Mouse (Mus musculus): ENCODE results near the gene Fkbp2. TPM values are rescaled to one million over a fixed set of nuclear protein-coding genes. Genes with fewer than 3 reads are reported as not detected.

Gene Fkbp2
- polyA plus RNA-seq, 1 experiment from 2014 or later, result 94.0 TPM

GRCm38 (mm10) chr19:6974211-6975205, 5.8 kb downstream of the Fkbp2 start, which contains the start of gene Ppp1r14b:
Gene Ppp1r14b (plus strand): TSS chr19:6974968.
- WGBS, result 2% methylated on average over 83 of the region's 84 CpGs
- H3K4me1 ChIP-seq, result peaks cover 78% of the 10 kb centered on the region
- H3K36me3 ChIP-seq, result peaks cover 31% of the 10 kb centered on the region
- H3K27ac ChIP-seq, result peak within 1 kb of the TSS; percentile 93
- no peaks in the 10 kb centered on the region for H3K9me3 ChIP-seq (replicated peaks)
- peak; percentile 94 for DNase-seq (ENCODE audit: low spot score)
- H3K27me3 ChIP-seq (ENCODE audit: low read depth, poor library complexity, severe bottlenecking), result peaks cover 3% of the 10 kb centered on the region; the same call in 1 of the 2 replicates
- peak within 1 kb of the TSS; percentile 83 for H3K4me3 ChIP-seq

GRCm38 (mm10) chr19:6973581-6974190, 6.6 kb downstream of the Fkbp2 start:
- Histone ChIP-seq H3K4me1 (peaks cover 78% of the 10 kb centered on the region), H3K36me3 (peaks cover 28% of the 10 kb centered on the region), H3K27me3 (ENCODE audit: low read depth, poor library complexity, severe bottlenecking) (peaks cover 3% of the 10 kb centered on the region; the same call in 1 of the 2 replicates), H3K27ac (peak overlapping the region; percentile 93), H3K9me3 (replicated peaks) (no peaks in the 10 kb centered on the region), H3K4me3 (peak overlapping the region; percentile 83)
- no peak for DNase-seq (ENCODE audit: low spot score)
- WGBS, result 31% methylated on average over 12 of the region's 12 CpGs

DNA sequence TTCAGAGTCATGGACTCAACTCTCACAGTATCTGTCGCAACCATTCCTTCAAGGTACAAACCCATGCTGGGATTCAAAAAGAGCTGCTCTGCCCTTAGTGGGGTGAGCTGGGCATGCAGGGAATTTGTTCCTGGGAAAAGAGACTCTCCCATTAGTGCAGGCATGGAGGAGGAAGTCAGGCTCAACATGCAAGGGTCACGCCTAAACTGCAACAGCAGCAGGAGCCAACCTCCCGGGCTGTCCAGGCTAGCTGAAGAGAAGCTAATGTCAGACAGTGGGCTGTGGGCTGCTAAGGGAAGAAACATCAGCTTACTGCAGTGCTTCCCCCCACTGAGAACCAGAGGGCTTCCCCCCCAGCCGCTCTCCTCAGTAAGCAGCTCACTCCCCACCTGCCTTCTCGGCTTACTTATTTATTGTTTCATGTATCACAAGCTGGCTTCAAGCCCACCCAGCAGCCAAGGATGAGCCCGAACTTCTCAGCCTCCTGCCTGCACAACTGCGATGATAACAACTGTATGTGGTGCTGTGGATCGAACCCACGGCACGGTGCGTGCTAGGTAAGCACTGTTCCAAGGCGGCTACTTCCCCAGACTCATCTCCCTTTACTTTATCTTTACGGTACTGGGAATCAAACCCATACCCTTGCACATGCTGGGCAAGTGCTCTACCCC, 7.9 kb downstream of the Fkbp2 start:
- Histone ChIP-seq H3K27me3 (ENCODE audit: low read depth, poor library complexity, severe bottlenecking) (peaks cover 3% of the 10 kb centered on the region; the same call in 1 of the 2 replicates), H3K4me1 (peaks cover 75% of the 10 kb centered on the region), H3K4me3 (no peak overlapping the region; the same call in 1 of the 2 replicates), H3K9me3 (replicated peaks) (no peaks in the 10 kb centered on the region), H3K27ac (0 out of 2 replicates have a peak overlapping the region, but pooled peaks have one; percentile 37), H3K36me3 (peaks cover 14% of the 10 kb centered on the region)
- 86% methylated on average over 13 of the region's 13 CpGs for WGBS
- DNase-seq (ENCODE audit: low spot score), result no peak

GRCm38 (mm10) chr19:6971644-6972043, 8.7 kb downstream of the Fkbp2 start:
- H3K27ac ChIP-seq, result peak overlapping the region; percentile 37; the same call in 1 of the 2 replicates
- no peaks in the 10 kb centered on the region for H3K9me3 ChIP-seq (replicated peaks)
- peak overlapping the region; percentile 8; the same call in 1 of the 2 replicates for H3K4me3 ChIP-seq
- peaks cover 8% of the 10 kb centered on the region for H3K36me3 ChIP-seq
- WGBS, result 13% methylated on average over 6 of the region's 6 CpGs
- no peak for DNase-seq (ENCODE audit: low spot score)
- peaks cover 69% of the 10 kb centered on the region for H3K4me1 ChIP-seq
- peaks cover 3% of the 10 kb centered on the region; the same call in 1 of the 2 replicates for H3K27me3 ChIP-seq (ENCODE audit: low read depth, poor library complexity, severe bottlenecking)

DNA sequence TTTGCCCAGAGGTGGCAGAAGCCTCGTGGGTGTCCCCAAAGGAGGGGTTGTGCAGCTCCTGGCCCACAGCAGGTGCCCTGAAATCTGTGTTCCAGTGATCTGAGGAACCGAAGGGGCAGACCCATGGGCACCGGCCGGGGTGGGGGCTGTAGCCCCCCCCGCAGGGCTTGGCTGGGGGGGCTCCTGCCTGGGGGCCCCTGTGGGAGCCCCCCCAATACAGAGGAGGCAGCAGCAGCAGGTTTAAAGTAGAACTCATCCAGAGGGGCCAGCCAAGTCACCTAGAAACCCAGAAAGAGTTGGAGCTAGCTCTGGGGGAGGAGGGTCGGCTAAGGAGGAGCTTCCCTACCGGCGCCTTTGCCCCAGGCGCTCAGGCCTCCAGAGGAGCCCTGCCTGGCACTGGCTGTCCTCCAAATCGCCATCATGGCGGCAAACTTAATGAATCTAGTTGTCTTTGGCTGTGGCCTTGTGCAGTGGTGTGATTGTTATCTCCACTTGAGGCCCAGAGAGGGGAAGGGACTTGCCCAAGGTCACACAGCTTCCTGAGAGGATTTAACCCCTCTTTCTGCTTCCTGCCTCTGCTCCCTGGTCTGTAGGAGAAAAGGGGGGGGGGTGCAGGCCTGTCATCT, 9.7 kb downstream of the Fkbp2 start:
- 24% methylated on average over 11 of the region's 11 CpGs for WGBS
- Histone ChIP-seq H3K27me3 (ENCODE audit: low read depth, poor library complexity, severe bottlenecking) (peaks cover 3% of the 10 kb centered on the region; the same call in 1 of the 2 replicates), H3K36me3 (peaks cover 10% of the 10 kb centered on the region), H3K4me3 (peak overlapping the region; percentile 66), H3K4me1 (peaks cover 59% of the 10 kb centered on the region), H3K9me3 (replicated peaks) (no peaks in the 10 kb centered on the region), H3K27ac (peak overlapping the region; percentile 87)
- no peak for DNase-seq (ENCODE audit: low spot score)

DNA sequence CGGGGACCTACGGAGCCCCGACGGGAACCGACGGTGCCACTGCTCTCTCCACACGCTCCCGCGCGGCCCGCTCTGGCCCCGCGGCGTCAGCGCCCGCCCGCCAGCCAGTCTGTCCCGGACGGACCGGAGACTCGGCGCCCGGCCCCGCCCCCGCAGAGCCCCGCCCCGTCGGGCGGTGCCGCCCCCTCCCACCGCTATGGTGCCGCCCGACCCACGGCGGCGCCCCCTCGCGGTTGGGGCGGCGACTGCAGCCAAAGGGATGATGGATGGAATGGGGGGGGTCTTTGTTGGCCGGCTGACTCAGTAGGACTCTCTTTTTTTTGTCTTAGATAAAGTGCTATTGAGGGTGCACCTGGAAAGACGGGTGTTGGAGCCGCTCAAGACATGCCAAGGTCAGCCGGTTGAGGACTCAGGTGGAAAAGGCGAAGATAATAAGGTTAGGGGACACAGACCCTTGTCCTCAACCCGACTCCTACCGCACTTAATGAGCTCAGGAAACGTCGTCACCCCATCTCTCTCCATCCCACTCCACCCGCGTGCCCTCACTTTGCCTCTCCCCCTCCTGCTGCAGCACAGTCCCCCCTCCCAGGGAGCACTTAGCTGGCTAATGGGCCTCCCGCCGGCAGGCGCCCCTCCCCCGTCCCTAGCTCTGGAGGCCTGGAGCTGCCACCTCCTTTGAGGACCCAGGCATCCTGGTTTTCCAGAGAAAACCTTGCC, 10.5 kb downstream of the Fkbp2 start:
- WGBS, result 1% methylated on average over 53 of the region's 55 CpGs
- Histone ChIP-seq H3K27me3 (ENCODE audit: low read depth, poor library complexity, severe bottlenecking) (peaks cover 3% of the 10 kb centered on the region; the same call in 1 of the 2 replicates), H3K4me1 (peaks cover 59% of the 10 kb centered on the region), H3K4me3 (peak overlapping the region; percentile 66), H3K36me3 (peaks cover 17% of the 10 kb centered on the region), H3K27ac (peak overlapping the region; percentile 87), H3K9me3 (replicated peaks) (no peaks in the 10 kb centered on the region)
- DNase-seq (ENCODE audit: low spot score), result peak; percentile 86

- Histone ChIP-seq H3K27ac (peak overlapping the region; percentile 87), H3K9me3 (replicated peaks) (no peaks in the 10 kb centered on the region), H3K4me1 (peaks cover 59% of the 10 kb centered on the region), H3K36me3 (peaks cover 23% of the 10 kb centered on the region), H3K27me3 (ENCODE audit: low read depth, poor library complexity, severe bottlenecking) (peaks cover 3% of the 10 kb centered on the region; the same call in 1 of the 2 replicates), H3K4me3 (peak overlapping the region; percentile 66)
- WGBS, result under 1% methylated on average over 20 of the region's 20 CpGs
- DNase-seq (ENCODE audit: low spot score), result no peak
These were observed 11.0 kb downstream of the Fkbp2 start for GRCm38 (mm10) chr19:6969291-6969664.

- Histone ChIP-seq H3K4me1 (peaks cover 54% of the 10 kb centered on the region), H3K4me3 (peak overlapping the region; percentile 66), H3K9me3 (replicated peaks) (no peaks in the 10 kb centered on the region), H3K27me3 (ENCODE audit: low read depth, poor library complexity, severe bottlenecking) (peaks cover 3% of the 10 kb centered on the region; the same call in 1 of the 2 replicates), H3K36me3 (peaks cover 29% of the 10 kb centered on the region), H3K27ac (peak overlapping the region; percentile 87; the same call in 1 of the 2 replicates)
- DNase-seq (ENCODE audit: low spot score), result no peak
- 12% methylated on average over 15 of the region's 15 CpGs for WGBS
These were observed 11.6 kb downstream of the Fkbp2 start for GRCm38 (mm10) chr19:6968491-6969271.

DNA sequence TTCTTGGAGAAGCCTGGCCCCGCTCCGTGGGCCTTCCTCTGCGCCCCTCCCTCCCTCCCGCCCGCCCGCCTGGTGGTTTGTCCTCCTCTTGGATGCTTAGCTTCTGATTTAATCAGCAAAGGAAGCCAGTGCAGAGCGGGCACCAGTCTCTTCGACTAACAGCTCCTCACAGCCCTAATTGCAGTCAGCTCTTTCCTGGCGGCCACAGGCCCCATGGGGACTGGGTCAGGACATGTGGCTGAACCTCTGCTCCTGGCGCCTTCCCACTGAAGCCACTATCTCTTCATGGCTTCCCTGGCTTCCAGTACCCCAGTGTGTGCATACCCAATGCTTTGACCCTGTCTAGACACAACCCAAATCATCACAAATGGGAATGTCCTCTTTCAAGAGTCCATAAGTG, 23.8 kb downstream of the Fkbp2 start:
- Histone ChIP-seq H3K36me3 (peaks cover 69% of the 10 kb centered on the region), H3K4me1 (peaks cover 21% of the 10 kb centered on the region), H3K27ac (no peak overlapping the region), H3K9me3 (replicated peaks) (no peaks in the 10 kb centered on the region), H3K27me3 (ENCODE audit: low read depth, poor library complexity, severe bottlenecking) (no peaks in the 10 kb centered on the region), H3K4me3 (no peak overlapping the region)
- no peak for DNase-seq (ENCODE audit: low spot score)
- WGBS, result 85% methylated on average over 10 of the region's 10 CpGs

DNA sequence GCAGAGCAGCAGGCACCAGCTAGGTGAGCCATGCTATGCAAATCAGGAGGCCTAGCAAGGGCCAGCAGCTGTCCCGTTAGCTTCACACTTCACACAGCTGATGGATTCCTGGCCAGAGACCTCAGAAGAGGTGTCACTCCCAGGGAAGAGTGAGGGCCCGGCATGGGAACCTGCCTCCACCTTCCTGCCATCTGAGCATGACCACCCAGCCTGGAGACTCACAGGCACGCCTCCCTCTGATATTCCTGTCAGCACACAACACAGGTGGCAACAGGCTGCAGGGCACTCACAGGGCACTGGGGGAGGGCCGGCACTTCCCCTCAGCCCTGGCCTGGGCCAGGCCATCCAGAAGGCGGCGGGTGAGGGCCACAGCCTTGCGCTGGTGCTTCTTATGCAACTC, 24.9 kb downstream of the Fkbp2 start:
- H3K27ac ChIP-seq, result 0 out of 2 replicates have a peak overlapping the region, but pooled peaks have one; percentile 10
- H3K4me3 ChIP-seq, result no peak overlapping the region
- peaks cover 23% of the 10 kb centered on the region for H3K4me1 ChIP-seq
- no peak for DNase-seq (ENCODE audit: low spot score)
- WGBS, result 69% methylated on average over 7 of the region's 7 CpGs
- peaks cover 64% of the 10 kb centered on the region for H3K36me3 ChIP-seq
- no peaks in the 10 kb centered on the region for H3K27me3 ChIP-seq (ENCODE audit: low read depth, poor library complexity, severe bottlenecking)
- H3K9me3 ChIP-seq (replicated peaks), result no peaks in the 10 kb centered on the region

DNA sequence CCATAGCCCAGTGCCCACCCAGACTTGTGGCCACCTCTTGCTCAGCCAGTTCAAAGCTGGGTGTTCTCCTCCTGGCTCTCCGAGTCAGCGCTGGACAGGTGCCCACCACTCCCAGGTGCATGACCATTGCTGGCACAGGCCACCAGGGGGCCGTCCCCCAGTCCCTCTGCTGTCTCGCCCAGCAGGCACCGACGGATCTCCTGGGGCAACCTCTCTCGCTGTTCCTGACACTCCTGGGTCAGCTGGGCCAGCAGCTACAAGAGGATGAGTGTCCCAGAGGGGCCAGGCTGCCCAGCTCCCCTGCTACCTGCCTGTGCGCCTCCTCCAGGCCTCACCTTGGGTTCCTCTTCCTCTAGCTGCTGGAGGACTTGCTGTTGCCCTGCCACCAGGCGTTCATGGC, 26.3 kb downstream of the Fkbp2 start:
- WGBS, result 56% methylated on average over 9 of the region's 9 CpGs
- peaks cover 33% of the 10 kb centered on the region for H3K4me1 ChIP-seq
- no peaks in the 10 kb centered on the region for H3K9me3 ChIP-seq (replicated peaks)
- no peak overlapping the region for H3K4me3 ChIP-seq
- no peak overlapping the region for H3K27ac ChIP-seq
- peaks cover 51% of the 10 kb centered on the region for H3K36me3 ChIP-seq
- DNase-seq (ENCODE audit: low spot score), result peak; percentile 61
- H3K27me3 ChIP-seq (ENCODE audit: low read depth, poor library complexity, severe bottlenecking), result no peaks in the 10 kb centered on the region
